Mouse (Mus musculus) naive thymus-derived CD4-positive, alpha-beta T cell, adult 2 months (primary cell): Measurements from ENCODE around the gene Arhgap20.
A peak's percentile ranks its signal among the peaks of the same experiment; 100 is the strongest.

Experiments used
- DNase-seq: peaks from one replicate; pipeline ENCODE4 v3.0.0-alpha.2; 2011; ENCODE audit warnings: low read depth

Gene Arhgap20

DNA sequence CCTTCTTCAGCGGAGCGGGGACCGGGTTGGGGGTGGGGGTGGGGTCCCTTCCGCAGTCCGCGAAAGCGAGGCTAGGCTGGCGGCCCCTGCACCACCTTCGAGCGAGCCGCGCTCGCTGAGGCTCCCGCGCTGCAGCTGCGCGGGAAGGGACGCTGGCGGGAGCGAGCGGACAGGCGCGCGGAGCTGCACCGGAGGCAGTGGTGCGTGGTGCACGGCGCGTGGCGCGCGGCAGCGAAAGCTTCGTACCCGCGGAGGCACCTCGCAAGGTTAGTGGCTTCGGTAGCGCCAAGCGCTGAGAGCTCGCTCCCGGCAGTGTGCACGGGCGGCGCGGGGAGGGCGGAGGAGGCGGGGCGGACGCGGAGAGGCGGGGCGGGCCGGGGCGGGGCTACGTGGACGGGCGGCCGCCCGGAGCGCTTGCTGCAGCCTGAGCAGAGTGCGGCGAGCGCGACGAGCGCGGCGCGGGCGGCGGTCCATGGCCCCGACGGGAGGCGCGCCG is at the start of gene Arhgap20:
Gene Arhgap20, plus strand, starts transcription at position 417 of the 496 bp plus-strand sequence.
- DNase-seq = peak; percentile 68

DNA sequence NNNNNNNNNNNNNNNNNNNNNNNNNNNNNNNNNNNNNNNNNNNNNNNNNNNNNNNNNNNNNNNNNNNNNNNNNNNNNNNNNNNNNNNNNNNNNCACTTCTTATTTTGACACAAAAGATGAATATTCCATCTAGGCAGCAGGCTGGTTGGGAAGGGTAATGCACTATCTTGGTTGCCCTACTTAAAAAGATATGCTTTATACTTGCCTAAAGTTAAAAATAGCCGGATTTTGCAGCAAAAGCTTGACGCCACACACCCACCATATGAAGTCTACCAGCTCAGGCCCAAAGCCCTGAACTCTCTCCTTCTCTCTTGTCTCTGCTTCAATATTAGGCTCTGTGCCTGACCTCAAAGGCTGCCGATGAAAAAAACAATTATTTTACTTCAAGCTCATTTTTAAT is 46.3 kb upstream of the Arhgap20 start:
- no peak for DNase-seq

DNA sequence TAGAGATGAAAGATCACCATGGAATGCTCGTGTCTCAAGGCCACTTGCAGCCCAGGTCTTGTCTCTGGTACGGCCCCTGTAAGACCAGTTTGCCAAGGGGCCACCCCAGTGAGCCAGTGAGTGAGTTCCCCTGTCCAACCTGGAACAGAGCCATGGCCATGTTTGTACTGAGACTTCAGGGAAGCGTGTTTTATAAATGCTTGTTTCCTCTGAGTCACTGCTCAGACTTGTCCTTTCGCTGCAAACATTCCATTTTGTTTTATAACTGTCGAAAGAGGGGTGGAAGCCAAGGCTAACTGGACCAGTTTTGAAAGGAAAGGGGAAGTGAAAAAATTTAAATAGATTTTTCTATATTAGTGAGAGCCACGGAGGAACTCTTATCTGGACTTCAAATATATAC is 37.2 kb upstream of the Arhgap20 start:
- DNase-seq = no peak

DNA sequence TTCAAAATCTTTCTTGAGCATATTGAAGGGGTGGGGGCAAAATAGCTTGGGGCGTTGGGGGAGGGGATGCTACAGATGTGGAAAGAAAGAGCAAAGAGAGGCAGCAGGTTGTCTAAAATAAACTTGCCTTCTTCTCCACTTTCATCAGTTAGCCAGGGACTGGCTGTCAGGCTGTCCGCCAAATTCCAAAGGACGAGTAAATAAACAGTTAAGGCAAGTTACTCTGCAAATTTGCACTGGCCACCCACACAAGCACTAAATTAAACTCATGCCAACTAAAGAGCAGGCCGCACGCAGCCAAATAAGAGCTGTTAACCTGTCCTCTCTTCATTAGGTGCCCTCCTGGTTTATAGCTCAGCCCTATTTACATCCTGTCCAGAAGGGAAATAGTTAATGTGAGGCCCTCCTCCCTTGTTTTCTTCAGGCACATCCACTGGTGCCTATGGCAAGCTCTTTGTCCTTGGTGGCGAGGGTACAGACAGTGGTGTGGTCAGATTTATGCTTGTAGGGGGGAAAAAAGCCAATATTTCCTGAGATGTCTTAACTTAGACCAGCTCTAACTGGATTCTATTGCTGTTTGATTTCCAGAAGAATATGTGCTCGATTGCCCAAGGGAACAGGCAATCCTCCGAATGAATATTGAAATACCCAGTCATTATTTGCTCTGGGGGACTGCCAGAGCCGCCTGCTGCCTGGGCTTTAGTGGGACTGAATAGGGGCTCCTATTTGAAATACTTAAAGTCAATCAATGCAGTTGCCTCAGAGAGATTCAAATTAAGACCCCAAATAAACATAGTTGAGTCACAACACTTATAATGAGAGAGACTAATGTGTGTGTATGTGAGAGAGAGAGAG is 29.7 kb upstream of the Arhgap20 start:
- DNase-seq = no peak

DNA sequence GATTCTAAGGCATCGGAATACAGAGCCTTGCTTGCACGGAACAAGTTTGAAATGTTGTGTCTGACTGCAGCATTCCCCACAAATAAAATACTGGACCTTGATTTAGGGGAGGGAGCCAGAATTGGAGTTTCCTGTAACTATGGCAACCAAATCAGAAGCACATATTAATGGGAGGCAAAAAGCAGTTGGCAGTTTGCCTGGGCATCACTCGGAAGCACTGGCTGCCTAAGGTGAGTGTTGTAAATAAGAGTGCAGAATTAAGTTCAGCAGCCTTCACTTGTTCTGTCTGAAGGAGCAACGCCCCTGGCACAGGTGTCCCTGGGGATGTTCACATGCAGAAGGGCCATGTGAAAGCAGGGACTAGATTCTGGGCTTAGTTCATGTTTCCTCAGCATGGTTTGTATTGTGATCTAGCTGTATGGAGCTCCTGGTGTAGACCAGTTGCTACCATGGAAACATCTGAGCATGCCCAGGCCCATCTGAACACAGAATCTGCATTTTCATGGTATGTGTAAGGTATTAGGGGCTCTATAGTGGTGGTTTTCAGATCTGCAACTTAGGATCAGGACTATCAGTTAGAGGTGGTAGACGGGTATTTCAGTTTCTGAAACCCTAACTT is 28.3 kb upstream of the Arhgap20 start:
- no peak for DNase-seq

DNA sequence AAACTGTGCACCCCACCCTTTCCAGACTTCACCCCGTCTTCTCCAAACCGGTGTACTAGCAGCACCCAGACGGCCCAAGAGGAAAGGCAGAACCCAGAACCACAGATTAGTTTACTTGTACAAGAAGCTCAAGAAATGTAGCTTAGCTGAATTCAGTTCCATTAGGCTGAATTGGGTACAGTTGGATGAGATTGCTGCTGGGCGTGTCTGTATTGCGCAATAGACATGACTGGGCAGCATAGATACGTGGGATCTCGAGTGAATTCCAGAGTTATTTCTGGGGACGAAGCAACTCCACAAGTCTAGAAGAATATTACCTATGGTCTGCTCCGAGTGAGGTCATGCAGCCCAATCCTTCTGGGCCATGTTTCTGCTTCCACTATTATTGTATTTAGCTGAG is 26.8 kb upstream of the Arhgap20 start:
- DNase-seq = no peak

DNA sequence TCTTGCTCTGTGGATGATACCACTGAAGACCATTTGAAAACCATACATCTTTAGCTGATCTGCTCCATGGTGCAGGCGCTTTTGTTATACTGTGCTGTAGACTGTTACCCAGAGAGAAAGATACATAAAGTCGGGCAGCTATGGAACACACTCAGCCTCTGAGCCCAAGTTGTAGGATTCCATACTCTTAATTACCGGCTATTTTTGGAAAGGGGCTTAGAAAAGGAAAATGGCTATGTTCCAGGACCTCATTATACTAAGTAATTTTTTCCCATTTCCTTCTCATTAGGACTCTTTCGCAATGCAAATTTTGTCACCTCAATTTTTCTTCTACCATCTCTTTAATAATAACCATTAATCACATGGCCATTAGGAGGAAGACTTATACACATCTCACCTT is 25.3 kb upstream of the Arhgap20 start:
- DNase-seq = no peak

DNA sequence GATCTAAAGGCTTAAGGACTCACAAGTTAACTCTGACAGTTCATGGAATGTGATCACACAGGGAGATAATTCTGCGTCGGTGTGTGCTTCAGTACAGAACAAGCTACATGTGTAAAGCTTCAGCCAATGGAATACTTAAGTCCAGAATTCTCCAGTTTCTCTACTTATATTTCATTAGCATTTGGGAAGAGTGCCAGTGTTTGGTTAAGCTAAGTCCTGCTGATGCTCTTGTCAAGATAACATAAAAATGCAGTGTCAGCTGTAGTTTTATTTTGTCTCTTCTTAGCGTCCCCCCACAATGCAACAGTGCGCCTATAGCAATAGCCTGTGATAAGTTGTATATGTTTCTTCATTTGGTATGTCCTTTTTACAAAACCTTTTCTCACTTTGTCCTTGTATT is 15.0 kb upstream of the Arhgap20 start:
- DNase-seq = no peak

DNA sequence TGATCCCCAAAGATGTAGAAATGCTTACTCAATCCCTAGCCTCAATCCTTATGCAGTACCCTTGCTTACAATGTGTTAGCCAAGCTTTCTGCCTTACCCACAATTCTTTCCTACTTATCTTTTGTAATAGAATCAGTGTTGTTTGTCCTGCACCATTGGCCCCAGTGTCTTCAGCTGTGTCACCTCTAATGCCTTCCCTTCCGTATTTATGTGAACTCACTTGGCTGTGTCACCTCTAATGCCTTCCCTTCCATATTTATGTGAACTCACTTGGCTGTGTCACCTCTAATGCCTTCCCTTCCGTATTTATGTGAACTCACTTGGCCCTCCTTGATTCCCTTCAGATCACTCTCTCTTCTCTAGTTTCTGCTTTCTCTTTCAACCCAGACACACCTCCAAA is 4.1 kb upstream of the Arhgap20 start:
- DNase-seq = no peak

DNA sequence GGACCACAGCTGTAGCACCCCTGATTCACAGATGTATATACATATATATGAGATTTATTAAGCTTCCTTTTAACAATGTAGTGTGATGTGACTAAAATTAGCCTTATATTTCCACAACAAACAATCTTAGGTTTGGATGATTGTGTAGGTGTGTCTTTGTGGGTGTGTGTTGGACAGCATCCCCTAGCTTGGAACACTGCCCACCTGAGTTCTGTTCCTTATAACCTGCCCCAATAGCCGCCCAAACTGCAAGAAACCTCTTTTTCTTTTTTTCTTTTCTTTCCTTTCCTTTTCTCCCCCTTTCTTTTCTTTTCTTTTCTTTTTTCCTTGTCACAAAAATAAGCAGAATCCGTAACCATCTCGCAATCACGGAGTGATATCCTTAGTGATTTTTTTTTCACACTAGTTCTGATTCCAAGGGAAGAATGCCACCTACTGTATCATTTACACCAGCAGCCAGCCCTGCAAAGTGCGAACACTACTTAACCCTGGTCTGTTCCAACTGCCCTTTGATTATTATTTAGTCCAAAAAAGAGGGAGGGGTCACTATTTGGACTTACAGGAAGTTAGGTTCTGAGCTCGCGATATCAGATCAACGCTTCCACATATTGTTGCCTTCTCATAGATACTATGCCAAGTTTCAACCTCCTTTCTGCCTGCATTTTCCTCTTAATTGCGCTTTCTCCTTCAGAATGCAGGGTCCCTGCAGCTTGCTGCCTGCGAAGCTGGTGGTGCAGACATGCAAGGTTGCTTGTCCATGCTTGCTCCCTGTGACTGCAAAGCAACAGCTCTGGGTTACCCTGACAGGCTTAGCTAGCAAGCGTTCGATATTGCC is 879 bp upstream of the Arhgap20 start:
- no peak for DNase-seq

DNA sequence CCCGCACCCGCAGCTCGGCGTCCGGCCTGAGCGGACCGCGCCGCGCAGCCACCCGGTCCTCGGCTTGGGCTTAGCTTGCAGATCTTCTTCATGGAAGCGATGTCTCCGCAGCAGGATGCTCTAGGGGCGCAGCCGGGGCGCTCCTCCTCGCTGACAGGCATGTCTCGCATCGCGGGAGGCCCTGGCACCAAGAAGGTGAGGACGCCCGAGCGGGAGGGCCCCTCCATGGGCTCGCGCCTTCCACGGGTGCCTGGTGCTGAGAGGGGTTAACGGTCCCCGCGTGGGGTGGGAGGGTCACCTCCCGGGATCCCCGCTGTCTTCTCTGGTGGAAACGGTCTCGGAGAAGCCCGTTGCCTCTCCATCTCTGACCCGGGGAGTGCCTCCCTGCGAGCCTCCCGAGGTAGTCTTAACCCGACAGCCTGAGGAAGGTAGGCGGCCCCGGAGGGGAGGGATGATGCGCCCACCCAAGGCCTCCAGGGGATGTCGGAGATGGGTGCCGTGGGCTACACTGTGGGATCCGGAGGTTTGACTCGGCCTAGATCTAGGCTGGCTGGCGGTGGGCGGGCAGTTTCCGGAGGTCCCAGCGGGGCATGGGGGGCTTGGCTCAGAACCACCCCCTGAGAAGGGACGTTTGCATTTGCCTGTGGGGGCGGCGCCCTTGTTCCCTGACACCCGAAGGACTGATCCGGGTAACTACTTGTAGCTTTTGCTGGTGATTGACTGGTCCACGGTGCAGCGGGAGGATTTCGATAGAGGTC is 459 bp downstream of the Arhgap20 start:
- peak; percentile 25 for DNase-seq

DNA sequence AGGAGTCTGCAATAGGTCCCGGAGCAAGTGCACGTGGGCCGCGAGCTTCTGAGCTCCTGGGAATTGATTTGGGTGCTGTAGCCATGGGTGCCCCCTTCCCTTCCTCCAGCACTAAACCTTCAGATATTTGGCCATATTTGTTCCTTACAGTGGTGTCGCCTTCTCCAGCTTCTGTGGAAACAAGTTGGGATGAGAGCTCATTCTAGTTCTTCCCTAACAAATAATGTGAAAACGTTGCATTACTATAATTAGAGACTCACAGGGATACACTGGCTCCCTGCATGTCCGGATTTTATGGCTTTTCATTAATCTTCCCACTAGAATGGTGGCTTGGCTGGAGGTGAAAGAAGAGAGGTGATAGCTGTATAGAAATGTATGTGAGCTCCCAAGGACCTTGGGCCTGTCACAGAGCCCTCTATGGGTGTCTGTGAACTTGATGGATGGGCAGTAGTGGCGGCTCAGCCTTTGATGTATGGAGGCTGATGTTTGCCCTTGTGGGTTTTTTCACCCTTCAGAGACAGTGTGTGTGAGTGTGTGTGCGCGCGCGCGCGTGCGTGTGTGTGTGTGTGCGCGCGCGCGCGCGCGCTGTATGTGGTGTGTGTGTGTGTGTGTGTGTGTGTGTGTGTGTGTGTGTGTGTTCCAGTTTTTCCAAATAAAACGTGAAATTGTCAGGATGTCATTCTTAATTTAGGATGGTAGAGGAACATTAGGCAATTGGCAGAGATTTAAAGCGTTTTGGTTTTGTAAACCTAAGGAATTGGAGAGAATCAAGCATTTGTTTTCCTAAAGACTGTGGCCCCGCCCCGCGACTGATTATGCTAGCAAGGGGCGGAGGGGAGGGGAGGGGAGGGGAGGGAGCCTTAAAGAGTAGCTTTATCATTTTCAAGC is 1.3 kb downstream of the Arhgap20 start:
- DNase-seq = peak; percentile 28

DNA sequence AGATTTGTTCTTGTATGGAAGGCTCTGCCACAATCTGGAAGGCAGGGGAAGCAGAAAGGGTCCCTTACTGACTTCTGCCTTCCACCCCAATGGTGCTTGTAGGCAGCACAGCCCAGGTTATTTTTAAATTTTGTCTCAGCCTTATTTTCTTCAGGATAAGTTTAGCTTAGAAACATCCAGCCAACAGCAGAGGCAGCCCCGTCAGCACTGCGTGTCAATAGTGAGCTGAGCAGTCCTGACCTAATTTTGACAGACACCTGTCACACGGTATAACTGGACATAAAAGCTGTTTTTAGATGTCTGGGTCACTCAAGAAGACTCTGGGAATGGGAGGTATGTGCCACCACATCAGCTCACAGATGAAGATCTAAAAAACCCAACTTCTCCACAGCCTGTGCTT is 9.1 kb downstream of the Arhgap20 start:
- no peak for DNase-seq

DNA sequence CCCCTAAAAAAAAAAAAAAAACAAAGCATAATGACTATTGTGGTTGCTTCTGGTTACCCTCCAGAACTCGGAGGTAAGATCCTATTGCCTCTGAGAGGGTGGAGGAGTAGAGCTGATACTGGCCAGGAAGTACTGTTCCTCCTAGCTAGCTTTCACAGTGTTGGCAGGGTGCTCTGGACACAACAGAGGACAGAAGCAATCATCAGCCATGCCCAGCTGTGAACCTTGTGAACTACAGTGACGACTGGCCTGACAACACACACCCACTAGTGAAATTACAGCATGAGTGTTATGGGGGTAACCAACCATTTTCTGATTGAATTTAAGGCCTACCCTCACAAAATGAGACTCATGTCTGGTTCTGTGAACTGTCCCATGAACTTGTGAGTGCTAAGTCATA is 11.3 kb downstream of the Arhgap20 start:
- no peak for DNase-seq

DNA sequence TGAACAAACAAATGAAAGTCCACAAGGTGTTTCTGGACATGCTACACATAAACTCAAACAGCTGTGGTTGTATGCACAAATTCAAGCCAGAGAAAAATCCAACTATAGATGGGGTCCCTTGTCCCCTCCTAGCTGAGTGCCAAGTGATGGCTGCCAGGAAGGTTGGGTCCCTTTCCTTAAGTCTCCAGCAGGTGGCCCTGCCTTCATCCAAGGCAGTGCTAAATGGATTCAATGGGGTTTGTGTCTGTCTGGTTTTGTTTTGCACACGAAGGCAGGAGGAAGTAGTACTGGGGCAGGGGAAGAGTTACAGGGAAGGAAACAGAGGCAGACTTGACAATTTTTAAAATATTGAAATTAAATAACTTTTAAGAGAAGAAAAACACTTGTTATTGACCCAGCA is 12.0 kb downstream of the Arhgap20 start:
- peak; percentile 20 for DNase-seq

DNA sequence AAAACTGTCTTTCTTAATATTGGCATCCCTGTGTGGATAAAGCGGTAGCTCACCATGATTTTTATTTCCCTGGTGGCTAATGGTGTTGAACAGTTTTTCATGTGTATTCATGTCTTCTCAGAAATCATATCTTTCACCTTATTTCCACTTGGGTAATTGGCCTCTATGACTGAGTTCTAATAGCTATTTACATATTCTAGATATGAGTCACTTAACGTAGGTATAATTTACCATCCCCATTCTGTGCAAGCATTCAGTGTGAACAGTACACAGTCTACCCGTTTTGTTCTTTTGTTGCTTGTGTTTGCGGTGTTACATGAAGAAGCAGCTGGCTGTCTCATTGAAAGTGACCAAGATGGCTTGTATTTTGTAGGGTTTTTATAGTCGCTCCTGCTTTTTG is 14.1 kb downstream of the Arhgap20 start:
- DNase-seq = no peak

DNA sequence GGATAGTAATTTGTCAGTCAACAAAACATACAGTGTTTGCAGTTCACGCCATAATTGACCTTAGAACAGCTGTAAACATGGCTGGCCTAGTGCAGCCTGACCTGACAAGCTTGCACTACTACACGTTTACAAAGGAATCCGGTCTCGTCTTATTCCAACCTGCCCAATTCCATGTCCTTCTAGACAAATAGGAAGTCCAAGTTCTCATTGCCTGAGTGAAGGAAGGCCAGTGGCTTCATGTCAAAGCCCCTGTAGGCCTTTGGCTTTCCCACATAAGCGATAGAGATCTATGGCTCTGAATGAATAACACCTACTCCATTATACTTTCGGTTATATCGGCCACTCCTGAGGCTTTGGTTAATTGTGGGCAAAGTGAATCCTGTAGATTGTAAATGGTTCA is 16.0 kb downstream of the Arhgap20 start:
- DNase-seq = no peak

DNA sequence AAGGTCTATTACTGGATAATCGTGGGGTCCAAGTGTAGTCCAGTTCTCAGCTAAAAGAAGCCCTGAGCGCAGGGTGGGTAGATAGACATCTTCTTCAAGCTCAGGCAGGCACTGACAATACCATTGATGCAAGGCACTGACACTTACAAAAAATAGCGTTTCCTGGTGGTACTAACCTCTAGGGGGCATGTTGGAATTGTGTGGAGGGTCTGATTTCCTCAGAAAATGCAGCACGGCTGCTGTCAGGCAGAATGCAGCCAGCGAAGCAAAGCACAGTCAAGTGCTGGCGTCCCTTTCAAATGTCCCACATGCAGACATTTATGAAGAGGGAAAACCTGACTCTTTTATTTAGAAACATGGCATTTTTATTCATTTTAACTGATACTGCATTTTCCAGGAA is 22.2 kb downstream of the Arhgap20 start:
- DNase-seq = no peak

DNA sequence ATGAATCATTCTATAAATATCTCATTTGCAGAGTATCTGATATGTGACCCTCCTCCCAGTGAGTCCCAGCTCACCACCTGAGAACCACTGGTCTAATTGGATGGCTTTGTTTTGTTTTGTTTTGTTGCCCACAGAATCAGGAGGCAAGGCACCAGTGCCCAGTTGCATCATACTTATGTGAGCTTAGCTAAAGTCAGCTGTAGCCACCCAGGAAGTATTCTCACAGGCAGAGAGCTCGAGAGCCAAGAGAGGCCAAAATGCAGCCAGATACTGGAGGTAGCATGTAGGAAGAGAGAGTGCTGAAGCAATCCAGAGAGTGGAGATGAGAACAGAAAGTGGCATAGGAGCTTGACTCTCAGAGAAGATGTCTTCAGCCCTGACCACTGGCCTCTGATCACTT is 23.3 kb downstream of the Arhgap20 start:
- no peak for DNase-seq

DNA sequence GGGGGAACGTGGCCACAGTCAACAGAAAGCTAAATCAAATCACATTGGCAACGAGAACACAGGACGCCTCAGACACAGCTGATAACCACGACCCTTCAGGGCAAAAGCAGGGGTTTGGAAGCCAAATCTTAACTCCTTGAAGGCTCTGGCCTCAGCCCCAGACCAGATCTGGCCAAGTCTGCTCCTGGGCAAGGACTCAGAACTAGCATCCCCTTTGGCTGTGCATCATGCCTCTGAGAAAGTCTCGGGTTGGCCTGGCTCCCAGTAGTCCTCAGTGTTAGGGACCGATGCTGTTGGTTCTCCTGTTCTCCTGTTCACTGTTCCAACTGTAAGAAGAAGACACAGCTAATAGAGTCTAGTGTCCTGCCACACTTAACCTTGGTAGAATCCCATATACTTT is 30.1 kb downstream of the Arhgap20 start:
- DNase-seq = no peak

DNA sequence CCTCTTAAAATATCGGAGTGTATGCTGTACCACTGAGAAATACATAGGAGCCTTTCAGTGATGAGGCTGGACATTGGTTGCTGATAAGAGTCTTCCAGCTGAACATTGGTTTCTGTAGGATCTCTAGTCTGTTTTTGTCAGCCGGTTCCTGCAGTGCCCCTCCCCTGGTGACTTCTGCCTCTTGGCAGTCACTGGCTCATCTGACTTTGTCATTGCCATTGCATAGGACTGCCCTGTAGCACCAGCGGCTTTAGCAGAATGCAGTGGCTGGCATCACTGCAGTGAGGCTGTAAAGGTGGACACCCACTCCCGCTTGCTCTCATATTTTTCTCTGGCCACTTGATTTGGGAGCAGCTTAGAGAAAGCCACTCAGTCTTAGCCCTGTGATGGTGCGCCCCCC is 33.1 kb downstream of the Arhgap20 start:
- no peak for DNase-seq
